Mouse (Mus musculus): Measurements from ENCODE around the gene Gm3238.
A peak's percentile ranks its signal among the peaks of the same experiment; 100 is the strongest.
"Not testable (repeated sequence)": the region's sequence is repeated elsewhere in the genome, so short reads cannot be mapped to it uniquely, and the experiment has no call there.

The Gm3238 gene

GRCm38 (mm10) chr10:77771225-77771624 is at the start of gene Gm3238:
Gene Gm3238, minus strand, starts transcription at chr10:77771325.
- not testable (repeated sequence) for DNase-seq

DNA sequence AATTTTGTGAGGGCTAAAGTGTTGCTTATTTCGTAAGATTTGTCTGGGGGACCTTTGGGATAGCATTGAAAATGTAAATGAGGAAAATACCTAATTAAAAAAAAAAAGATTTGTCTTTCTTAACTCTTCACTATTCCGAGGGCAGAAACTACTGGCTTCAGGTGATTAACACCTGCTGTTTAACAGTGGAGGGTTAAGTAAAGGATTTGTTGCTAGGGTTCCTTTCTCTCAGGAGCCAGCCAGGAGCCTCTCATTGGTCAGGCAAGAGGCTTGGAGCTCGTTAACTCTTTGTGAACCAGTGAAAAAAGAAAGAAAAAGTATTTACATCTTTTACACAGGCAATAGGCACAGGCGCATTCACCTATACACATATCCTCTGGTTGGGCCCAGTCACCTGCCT is 48.1 kb upstream of the Gm3238 start:
- no peak for DNase-seq

- DNase-seq, result no peak
These were observed 47.4 kb upstream of the Gm3238 start for GRCm38 (mm10) chr10:77818523-77818922.

DNA sequence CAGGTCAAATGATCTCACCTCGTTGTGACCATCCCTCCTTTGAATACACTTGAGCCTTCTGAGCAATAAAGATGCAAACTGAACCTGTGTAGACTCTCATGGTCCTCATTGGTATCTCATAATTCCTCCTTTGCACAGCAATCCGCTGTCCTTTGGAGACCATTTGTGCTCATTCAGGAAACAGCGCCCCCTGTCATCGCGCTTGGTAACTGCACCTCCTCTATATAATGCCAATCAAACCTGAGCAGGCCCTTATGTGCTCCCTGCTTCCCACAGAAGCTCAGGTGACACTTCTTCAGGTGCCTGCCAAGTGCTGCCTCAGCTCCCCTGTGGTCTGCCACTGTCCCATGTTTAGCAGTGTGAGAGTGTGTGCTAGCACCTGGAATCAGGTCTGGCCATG is 44.4 kb upstream of the Gm3238 start:
- no peak for DNase-seq

DNA sequence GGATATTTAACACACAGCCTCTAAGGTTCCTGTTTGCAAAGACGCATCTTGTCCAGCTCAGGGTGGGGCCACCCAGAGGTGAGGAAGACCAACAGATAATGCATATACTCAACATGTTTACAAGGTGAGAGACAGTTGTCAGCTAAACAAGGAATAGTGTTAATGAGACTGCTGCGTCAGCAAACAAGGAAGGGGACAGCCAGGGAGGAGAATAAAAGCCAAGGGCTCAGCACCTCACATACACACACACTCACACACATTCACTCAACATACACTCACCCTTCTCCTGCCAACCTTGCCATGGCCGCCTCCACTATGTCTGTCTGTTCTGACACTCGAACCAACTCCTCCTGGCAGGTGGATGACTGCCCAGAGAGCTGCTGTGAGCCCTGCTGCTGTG is 43.3 kb upstream of the Gm3238 start, which contains the start of gene Gm2696:
Gene Gm2696 (plus strand): TSS at position 301 of the 400 bp plus-strand sequence.
- DNase-seq, result no peak

DNA sequence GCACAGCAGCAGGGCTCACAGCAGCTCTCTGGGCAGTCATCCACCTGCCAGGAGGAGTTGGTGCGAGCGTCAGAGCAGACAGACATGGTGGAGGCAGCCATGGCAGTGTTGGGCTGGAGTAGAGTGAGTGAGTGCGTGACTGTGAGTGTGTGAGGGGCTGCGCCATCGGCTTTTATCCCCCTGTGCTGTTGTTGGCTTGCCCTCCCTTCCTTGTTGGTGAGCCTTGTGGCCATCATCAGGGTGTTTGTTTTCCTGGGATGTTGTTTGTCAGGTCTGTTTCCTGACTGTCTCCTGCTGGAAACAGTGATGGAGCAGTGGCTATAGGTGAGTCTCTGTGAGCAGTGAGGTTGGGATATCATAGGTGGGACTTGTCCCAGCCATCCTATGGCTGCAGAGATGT is 40.6 kb upstream of the Gm3238 start, which contains the start of gene Gm9507:
Gene Gm9507 (minus strand): TSS at position 101 of the 400 bp plus-strand sequence.
- no peak for DNase-seq

DNA sequence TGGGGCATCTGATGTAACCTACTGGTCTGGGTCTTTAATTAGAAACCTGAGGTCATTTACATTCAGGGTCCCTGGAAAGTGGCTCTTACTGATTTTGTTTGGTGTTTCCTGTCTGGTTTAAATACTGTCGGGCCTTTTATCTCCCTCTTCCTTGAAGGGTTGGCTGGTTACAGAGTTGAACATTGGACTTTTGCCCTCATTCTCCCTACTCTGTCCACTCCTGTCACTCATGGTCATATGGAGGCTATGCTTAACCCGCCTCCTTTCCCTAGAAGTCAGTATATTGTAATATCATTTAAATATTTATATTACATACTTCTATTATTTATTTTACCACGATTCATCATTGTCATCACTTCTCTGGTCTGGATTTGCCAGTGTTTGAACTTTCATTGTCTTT is 33.0 kb upstream of the Gm3238 start:
- DNase-seq, result no peak

- no peak for DNase-seq
These were observed 27.9 kb upstream of the Gm3238 start, which contains the start of gene Gm19668 for GRCm38 (mm10) chr10:77798921-77799508. Gene Gm19668, minus strand, starts transcription at chr10:77799133.

DNA sequence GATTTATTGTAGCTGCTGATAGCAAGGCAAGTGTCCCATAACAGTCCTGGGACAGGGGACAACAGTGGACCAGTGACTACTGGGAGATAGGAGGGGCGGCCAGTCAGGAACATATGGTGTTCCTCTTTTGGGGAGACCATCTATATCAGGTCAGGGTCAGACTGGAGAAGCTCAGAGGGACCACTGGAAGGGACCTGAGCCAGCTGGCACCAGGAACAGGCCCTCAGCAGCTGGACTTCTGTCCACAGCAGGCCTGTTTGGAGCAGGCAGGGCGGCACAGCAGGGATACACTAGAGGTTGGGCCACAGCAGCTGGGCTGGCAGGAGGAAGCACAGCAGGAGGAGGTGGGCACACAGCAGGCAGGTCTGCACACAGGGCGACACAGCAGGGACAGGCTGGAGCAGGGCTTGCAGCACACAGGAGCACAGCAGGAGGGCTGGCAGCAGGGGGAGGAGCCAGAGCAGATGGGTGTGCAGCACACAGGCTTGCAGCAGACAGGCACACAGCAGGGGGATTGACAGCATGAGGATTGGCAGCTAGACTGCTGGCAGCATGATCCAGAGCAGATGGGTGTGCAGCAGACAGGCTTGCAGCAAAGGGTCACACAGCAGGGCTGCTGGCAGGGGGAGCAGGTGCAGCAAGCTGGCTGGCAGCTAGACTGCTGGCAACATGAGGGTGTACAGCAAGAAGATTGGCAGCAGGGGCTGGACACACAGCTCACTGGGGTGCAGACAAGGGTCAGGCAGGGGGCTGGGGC is 27.2 kb upstream of the Gm3238 start:
- DNase-seq, result not testable (repeated sequence)

GRCm38 (mm10) chr10:77797677-77798076 is 26.6 kb upstream of the Gm3238 start:
- DNase-seq, result no peak

GRCm38 (mm10) chr10:77794976-77795375 is 23.9 kb upstream of the Gm3238 start, which contains the start of gene Gm9639:
Gene Gm9639, minus strand, starts transcription at chr10:77795076.
- no peak for DNase-seq

DNA sequence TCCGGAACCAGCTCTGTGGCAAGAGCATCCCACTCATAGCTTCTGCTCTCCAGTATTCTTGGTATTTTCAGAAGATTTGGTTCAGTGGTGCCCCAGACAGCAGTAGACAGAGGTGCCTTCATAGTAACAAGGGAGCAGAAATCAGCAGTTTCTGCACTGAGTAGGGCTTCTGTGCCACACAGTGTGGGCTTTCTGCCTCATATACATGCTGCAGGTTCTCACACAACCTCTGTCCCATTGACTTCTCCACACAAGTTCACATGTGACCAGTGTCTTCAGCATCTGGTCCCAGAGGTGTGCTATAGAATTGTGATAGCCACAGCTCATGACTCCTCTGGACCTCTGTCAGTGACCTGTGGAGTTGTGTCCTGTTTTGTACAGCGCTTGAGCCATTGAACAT is 17.5 kb upstream of the Gm3238 start:
- no peak for DNase-seq

DNA sequence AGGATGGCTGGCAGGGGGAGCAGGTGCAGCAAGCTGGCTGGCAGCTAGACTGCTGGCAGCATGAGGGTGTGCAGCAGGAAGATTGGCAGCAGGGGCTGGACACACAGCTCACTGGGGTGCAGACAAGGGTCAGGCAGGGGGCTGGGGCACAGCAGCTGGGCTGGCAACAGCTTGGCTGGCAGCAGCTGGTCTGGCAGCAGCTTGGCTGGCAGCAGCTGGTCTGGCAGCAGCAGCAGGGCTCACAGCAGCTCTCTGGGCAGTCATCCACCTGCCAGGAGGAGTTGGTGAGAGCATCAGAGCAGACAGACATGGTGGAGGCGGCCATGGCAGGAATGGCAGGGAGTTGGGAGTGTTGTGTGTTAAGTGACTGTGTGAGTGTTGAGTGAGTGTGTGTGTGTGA is 16.8 kb upstream of the Gm3238 start, which contains the start of gene Gm7137:
Gene Gm7137 (minus strand): TSS at position 325 of the 400 bp plus-strand sequence.
- peak; percentile 21 for DNase-seq

DNA sequence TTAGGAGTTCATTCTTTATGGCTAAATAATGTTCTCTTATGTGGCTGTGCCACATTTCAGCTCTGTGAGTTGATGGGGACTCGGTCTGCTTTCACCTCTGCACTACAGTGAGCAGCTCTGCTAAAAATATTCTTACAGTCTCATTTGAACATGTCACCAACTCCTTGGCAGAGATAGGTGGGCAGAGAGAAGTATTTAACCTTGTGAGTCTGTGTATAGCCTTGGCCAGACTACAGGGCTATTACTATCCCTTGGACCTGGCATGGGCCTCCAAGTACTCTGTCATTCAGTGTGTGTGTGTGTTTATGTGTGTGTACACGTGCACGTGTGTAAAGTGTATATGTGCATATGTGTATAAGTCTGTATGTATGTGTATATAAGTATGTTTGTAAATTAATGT is 12.3 kb upstream of the Gm3238 start:
- not testable (repeated sequence) for DNase-seq

- not testable (repeated sequence) for DNase-seq
These were observed 11.3 kb upstream of the Gm3238 start, which contains the start of gene Gm3250 for GRCm38 (mm10) chr10:77782442-77782841. Gene Gm3250, minus strand, starts transcription at chr10:77782542.

- DNase-seq, result not testable (repeated sequence)
These were observed 5.7 kb upstream of the Gm3238 start, which contains the start of gene Gm7138 for GRCm38 (mm10) chr10:77776844-77777243. Gene Gm7138, minus strand, starts transcription at chr10:77776944.

DNA sequence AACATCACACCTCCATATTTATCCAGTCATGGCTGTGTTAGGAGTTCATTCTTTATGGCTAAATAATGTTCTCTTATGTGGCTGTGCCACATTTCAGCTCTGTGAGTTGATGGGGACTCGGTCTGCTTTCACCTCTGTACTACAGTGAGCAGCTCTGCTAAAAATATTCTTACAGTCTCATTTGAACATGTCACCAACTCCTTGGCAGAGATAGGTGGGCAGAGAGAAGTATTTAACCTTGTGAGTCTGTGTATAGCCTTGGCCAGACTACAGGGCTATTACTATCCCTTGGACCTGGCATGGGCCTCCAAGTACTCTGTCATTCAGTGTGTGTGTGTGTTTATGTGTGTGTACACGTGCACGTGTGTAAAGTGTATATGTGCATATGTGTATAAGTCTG is 1.0 kb upstream of the Gm3238 start:
- not testable (repeated sequence) for DNase-seq

GRCm38 (mm10) chr10:77769727-77770126 is 1.4 kb downstream of the Gm3238 start:
- DNase-seq, result no peak

DNA sequence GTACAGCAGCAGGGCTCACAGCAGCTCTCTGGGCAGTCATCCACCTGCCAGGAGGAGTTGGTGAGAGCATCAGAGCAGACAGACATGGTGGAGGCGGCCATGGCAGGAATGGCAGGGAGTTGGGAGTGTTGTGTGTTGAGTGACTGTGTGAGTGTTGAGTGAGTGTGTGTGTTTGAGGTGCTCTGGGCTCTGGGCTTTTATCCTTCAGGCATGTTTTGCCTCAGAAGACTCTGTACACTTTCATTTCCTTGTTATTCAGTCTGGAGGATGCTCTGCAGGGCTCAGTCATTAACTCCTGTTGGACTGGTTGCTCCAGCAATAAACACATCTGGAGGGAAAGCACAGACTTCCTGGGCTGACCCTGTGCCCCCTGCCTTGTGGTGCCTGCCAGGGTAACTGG is 11.5 kb downstream of the Gm3238 start, which contains the start of gene Gm3233:
Gene Gm3233 (minus strand): TSS at position 101 of the 400 bp plus-strand sequence.
- DNase-seq, result not testable (repeated sequence)

DNA sequence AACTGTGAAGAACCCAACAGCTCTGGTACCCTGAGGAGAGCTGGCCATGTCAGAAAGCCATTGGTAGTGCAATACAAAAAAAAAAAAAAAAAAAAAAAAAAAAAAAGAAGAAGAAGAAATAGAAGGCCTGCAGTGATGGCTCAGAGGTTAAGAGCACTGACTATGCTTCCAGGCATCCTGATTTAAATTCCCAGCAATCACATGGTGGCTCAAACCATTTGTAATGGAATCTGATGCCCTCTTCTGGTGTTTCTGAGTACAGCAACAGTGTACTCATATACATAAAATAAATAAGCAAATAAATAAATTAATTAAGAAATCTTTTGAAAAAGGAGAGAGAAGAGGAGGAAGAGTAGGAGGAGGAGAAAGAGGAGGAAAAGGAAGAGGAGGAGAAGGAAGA is 17.7 kb downstream of the Gm3238 start:
- no peak for DNase-seq

- DNase-seq, result not testable (repeated sequence)
These were observed 18.8 kb downstream of the Gm3238 start for GRCm38 (mm10) chr10:77752312-77752711.

GRCm38 (mm10) chr10:77751254-77751653 is 19.9 kb downstream of the Gm3238 start, which contains the start of gene Gm9736:
Gene Gm9736, minus strand, starts transcription at chr10:77751354.
- not testable (repeated sequence) for DNase-seq

GRCm38 (mm10) chr10:77750686-77751085 is 20.4 kb downstream of the Gm3238 start:
- DNase-seq, result not testable (repeated sequence)
